7 mouse cellular contexts compared by ENCODE assay signal in the genomic region with DNA sequence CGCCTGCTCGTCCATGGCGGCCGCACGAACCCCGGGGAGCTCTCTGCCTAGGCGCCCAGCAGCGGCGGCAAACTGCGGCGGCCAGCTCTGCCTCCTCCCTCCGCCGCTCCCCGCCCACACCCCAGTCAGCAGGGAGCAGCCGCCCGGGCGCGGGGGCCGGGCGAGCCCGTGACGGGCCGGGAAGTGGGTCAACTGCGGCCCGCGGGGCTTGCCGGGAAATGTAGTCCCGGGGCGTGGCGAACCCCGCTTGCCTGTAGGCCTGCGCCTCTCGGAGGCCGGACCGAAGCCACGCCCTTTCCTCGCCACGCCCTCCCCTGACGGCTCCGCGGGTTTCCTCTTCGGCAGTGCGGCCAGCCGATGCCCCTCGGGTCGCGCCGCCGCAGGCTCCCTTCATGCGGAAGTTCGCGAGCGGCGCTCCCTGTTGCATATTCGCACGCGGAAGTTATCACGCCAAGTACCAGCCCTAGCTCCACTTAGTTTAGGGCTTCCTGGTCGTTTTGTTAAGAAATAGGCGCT. TPM values are rescaled to one million over a fixed set of nuclear protein-coding genes. Genes with fewer than 3 reads are reported as not detected.
A peak's percentile ranks its signal among the peaks of the same experiment; 100 is the strongest.
DNase-seq lines count a peak whose midpoint lies in the region; ATAC-seq and TF ChIP-seq lines count a peak whose summit lies in the region.

No protein-coding gene starts in this region.

- no peaks in the 10 kb centered on the region for H3K27me3 ChIP-seq in intestine, postnatal 0 days (replicated peaks; ENCODE audit: control insufficient read depth, insufficient read depth, low read length)
- no peaks in the 10 kb centered on the region for H3K27me3 ChIP-seq in midbrain, embryonic 12.5 days
- H3K27me3 ChIP-seq in small intestine, adult 2 months (ENCODE audit: control insufficient read depth, insufficient read depth, low read length) = no peaks in the 10 kb centered on the region

- H3K4me2 ChIP-seq in intestine, postnatal 0 days (replicated peaks; ENCODE audit: low read depth) = peak overlapping the region; percentile 85
- peak overlapping the region; percentile 83 for H3K4me2 ChIP-seq in midbrain, embryonic 12.5 days (replicated peaks)

- no peaks in the 10 kb centered on the region for H3K36me3 ChIP-seq in intestine, postnatal 0 days (ENCODE audit: control insufficient read depth, insufficient read depth)
- no peaks in the 10 kb centered on the region for H3K36me3 ChIP-seq in midbrain, embryonic 12.5 days
- no peaks in the 10 kb centered on the region for H3K36me3 ChIP-seq in small intestine, adult 2 months (ENCODE audit: control insufficient read depth, insufficient read depth, low read length)

- peak; percentile 100 for DNase-seq in adrenal gland, adult 2 months
- peak; percentile 96 for DNase-seq in embryo, embryonic 11.5 days (ENCODE audit: low read depth, low spot score)
- DNase-seq in gastrocnemius, postnatal 4 days (ENCODE audit: low spot score in 2 of 2) = peak; percentile 99 to 100
- DNase-seq in left cerebral cortex, postnatal 4 days = peak; percentile 98

- peak overlapping the region; percentile 97 for H3K27ac ChIP-seq in intestine, postnatal 0 days (ENCODE audit: low read depth, low read length)
- H3K27ac ChIP-seq in midbrain, embryonic 12.5 days (replicated peaks) = peak overlapping the region; percentile 76
- H3K27ac ChIP-seq in small intestine, adult 2 months (ENCODE audit: insufficient read depth, low read depth, low read length) = peak overlapping the region; percentile 94

- TF ChIP-seq POLR2A in small intestine, adult 2 months (IDR thresholded peaks at IDR 0.05; ENCODE audit: low read depth, low read length) = peak; percentile 68

- H3K9ac ChIP-seq in intestine, postnatal 0 days (ENCODE audit: low read depth, low read length) = peak overlapping the region; percentile 85
- peak overlapping the region; percentile 87 for H3K9ac ChIP-seq in midbrain, embryonic 12.5 days (replicated peaks)

- no peak for TF ChIP-seq CTCF in intestine, postnatal 0 days (IDR thresholded peaks at IDR 0.05; ENCODE audit: low read depth)
- no peak for TF ChIP-seq CTCF in small intestine, adult 2 months (IDR thresholded peaks at IDR 0.05; ENCODE audit: extremely low read depth, insufficient read length, insufficient replicate concordance, low read depth, low read length)

- intact Hi-C loops in left cerebral cortex, postnatal 4 days (cut with DNase I) = no loop called here

- WGBS in intestine, postnatal 0 days = under 1% methylated on average over 50 of the region's 60 CpGs
- under 1% methylated on average over 46 of the region's 60 CpGs for WGBS in midbrain, embryonic 12.5 days
- under 1% methylated on average over 60 of the region's 60 CpGs for WGBS in small intestine, adult 2 months

- peak; percentile 99 for ATAC-seq in intestine, postnatal 0 days
- peak; percentile 100 for ATAC-seq in midbrain, embryonic 12.5 days (ENCODE audit: low FRiP score, low read depth)

- H3K9me3 ChIP-seq in intestine, postnatal 0 days (ENCODE audit: control insufficient read depth) = no peaks in the 10 kb centered on the region
- H3K9me3 ChIP-seq in midbrain, embryonic 12.5 days = no peaks in the 10 kb centered on the region

- peak overlapping the region; percentile 96 for H3K4me3 ChIP-seq in intestine, postnatal 0 days (ENCODE audit: low read depth, low read length)
- H3K4me3 ChIP-seq in midbrain, embryonic 12.5 days = peak overlapping the region; percentile 89
- peak overlapping the region; percentile 97 for H3K4me3 ChIP-seq in small intestine, adult 2 months (ENCODE audit: low read depth, low read length)

- 0 out of 2 replicates have a peak, but pooled peaks cover 6% of the 10 kb centered on the region for H3K4me1 ChIP-seq in intestine, postnatal 0 days (replicated peaks; ENCODE audit: control insufficient read depth, insufficient read depth, low read length)
- H3K4me1 ChIP-seq in midbrain, embryonic 12.5 days = peaks cover 21% of the 10 kb centered on the region
- peaks cover 7% of the 10 kb centered on the region; the same call in 1 of the 2 replicates for H3K4me1 ChIP-seq in small intestine, adult 2 months (ENCODE audit: control insufficient read depth, insufficient read depth, insufficient read length, low read length)

RNA-seq across cellular contexts. Expression of a gene that starts 0.5 kb away (rescaled TPM):
- 10 to 100 TPM; 19.8 to 23.5 TPM for total RNA-seq in adrenal gland, adult 2 months (2021)
- polyA plus RNA-seq in adrenal gland, adult 2 months (2012; rRNA removed) = 3.1 and 3.6 TPM in 2 replicates
- total RNA-seq in gastrocnemius, postnatal 4 days (2021) = 10 to 100 TPM; 17.3 to 18.5 TPM
- 3.8 and 4.3 TPM in 2 replicates for polyA plus RNA-seq in intestine, postnatal 0 days (2015; fragmentation: Nextera tagmentation; extraction: Ambion mirVana)
- total RNA-seq in left cerebral cortex, postnatal 4 days (2021) = 10 to 100 TPM; 47.3 to 49.5 TPM
- polyA plus RNA-seq in midbrain, embryonic 12.5 days (2016; fragmentation: Nextera tagmentation; extraction: Ambion mirVana) = 7.8 and 10.3 TPM in 2 replicates
- 2.6 and 5.6 TPM in 2 replicates for polyA plus RNA-seq in small intestine, adult 2 months (2012; rRNA removed)

Comparison
In these comparisons a context has a peak if more than half of its experiments do, and no peak if none do; other contexts are left out.
1. Peak in every context shown above with its lines: DNase-seq, ATAC-seq, H3K4me3 ChIP-seq and H3K27ac ChIP-seq.